In the genomic region with DNA sequence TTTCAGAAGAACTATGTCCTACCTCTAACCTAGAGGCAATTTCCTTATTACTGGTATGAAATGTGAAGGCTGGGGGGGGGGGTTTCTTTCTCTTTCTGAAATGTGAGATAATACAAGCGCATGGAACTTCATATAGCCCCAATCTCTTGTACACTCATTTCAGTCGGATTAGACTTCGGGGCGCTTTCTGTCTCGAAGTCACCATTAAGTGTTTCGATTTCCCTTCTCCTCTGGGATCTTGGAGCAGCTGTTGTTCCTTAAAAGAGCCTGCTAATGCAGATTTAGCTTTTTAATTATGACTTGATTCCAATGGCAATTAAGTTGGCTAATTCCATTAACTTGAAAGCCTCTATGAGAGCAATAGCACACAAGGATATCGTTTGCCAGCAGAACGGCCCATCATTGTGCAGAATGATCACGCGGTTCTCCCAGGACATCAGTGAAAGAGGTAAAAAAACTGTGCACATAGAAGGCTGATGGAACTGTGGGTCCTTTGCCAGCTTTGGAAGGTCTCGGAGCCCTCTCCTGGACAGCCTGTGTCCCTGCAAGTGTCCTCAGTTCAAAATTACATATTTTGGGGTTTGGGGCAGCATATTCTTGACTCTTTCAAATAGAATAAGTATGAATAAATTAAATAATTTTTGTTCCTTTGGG, we compare ENCODE assay signal across 11 mouse cellular contexts. TPM values are rescaled to one million over a fixed set of nuclear protein-coding genes. Genes with fewer than 3 reads are reported as not detected.
A peak's percentile ranks its signal among the peaks of the same experiment; 100 is the strongest.
DNase-seq lines count a peak whose midpoint lies in the region; TF ChIP-seq lines count a peak whose summit lies in the region.
"Had no signal": no experiment of that assay in that cellular context is flagged by ENCODE, and none has a peak within 500 bp of the region (broad histone marks: within the 10 kb centered on the region; RNA-seq: fewer than 3 reads in every experiment).

No protein-coding gene starts in this region.

- DNase-seq in heart, adult 2 months: no peak
- no peak for DNase-seq in heart, adult 9 months (ENCODE audit: low spot score in 2 of 2)
- DNase-seq in lung, postnatal 10 days: peak; percentile 22
- DNase-seq in lung, postnatal 25 days (ENCODE audit: low spot score): no peak
- peak; percentile 72 for DNase-seq in brain, embryonic 14.5 days (ENCODE audit: low read depth)
- DNase-seq in skeletal muscle tissue, adult 2 months (ENCODE audit: low read depth, low spot score): peak; percentile 28
- DNase-seq in left cerebral cortex, postnatal 36 days (ENCODE audit: low spot score in 2 of 2): no peak

- H3K27ac ChIP-seq in heart, adult 2 months: no peak overlapping the region
- H3K27ac ChIP-seq: limb, embryonic 15.5 days; stomach, embryonic 15.5 days had no signal

- no peak for TF ChIP-seq POLR2A in heart, adult 2 months (IDR thresholded peaks at IDR 0.05; ENCODE audit: insufficient read depth, low read depth, low read length)
- no peak for TF ChIP-seq POLR2A in brain, embryonic 14.5 days (IDR thresholded peaks at IDR 0.05; ENCODE audit: borderline replicate concordance, extremely low read depth, insufficient read depth, insufficient read length, poor library complexity, severe bottlenecking)

- H3K4me1 ChIP-seq in heart, adult 2 months (ENCODE audit: control insufficient read depth, insufficient read depth, low read length): no peaks in the 10 kb centered on the region
- H3K4me1 ChIP-seq: stomach, embryonic 15.5 days had no signal

- H3K79me2 ChIP-seq in heart, adult 2 months (replicated peaks; ENCODE audit: control insufficient read depth, insufficient read depth, low read length): no peaks in the 10 kb centered on the region

- H3K4me3 ChIP-seq in heart, adult 2 months: no peak overlapping the region
- H3K4me3 ChIP-seq: limb, embryonic 15.5 days; stomach, embryonic 15.5 days had no signal

- TF ChIP-seq CTCF in heart, adult 2 months (IDR thresholded peaks at IDR 0.05): peak; percentile 66
- TF ChIP-seq CTCF in brain, embryonic 14.5 days (IDR thresholded peaks at IDR 0.05; ENCODE audit: borderline replicate concordance, extremely low read depth, insufficient read depth, insufficient read length): peak; percentile 61

- intact Hi-C loops in heart, adult 2 months (cut with DNase I): no loop called here
- intact Hi-C loops in left cerebral cortex, postnatal 36 days (cut with DNase I): no loop called here

- H3K27me3 ChIP-seq in heart, adult 2 months (ENCODE audit: control insufficient read depth, insufficient read depth, low read length): no peaks in the 10 kb centered on the region
- H3K27me3 ChIP-seq: limb, embryonic 15.5 days; stomach, embryonic 15.5 days had no signal

- no peak for TF ChIP-seq EP300 in heart, adult 2 months (IDR thresholded peaks at IDR 0.05; ENCODE audit: insufficient read depth, low read depth, low read length)

- 70% methylated on average over 11 of the region's 11 CpGs for WGBS in heart, adult 2 months

- H3K36me3 ChIP-seq in heart, adult 2 months (ENCODE audit: control insufficient read depth, insufficient read depth, low read length): no peaks in the 10 kb centered on the region
- H3K36me3 ChIP-seq: limb, embryonic 15.5 days; stomach, embryonic 15.5 days had no signal

- H3K9ac ChIP-seq in heart, adult 2 months (ENCODE audit: low read depth, low read length): no peak overlapping the region
- H3K9ac ChIP-seq: limb, embryonic 15.5 days; stomach, embryonic 15.5 days had no signal

RNA-seq across cellular contexts. Expression of a gene that starts 22.4 kb away (rescaled TPM):
- 10 to 100 TPM; 14.2 to 17.6 TPM for total RNA-seq in heart, adult 2 months (2021)
- polyA plus RNA-seq in heart, adult 2 months (2012; rRNA removed): 19.6 and 35.9 TPM in 2 replicates
- 0.11 and 0.44 TPM in 2 replicates for polyA plus RNA-seq in brain, embryonic 14.5 days (2012; rRNA removed)
- 1 to 10 TPM; 9.1 to 9.6 TPM for total RNA-seq in left cerebral cortex, postnatal 36 days (2021)
- total RNA-seq: neutrophil, adult 5-6 weeks had no signal
- polyA plus RNA-seq: intestine, embryonic 14.5 days had no signal

RNA-seq across cellular contexts. Expression of a gene that starts 22.7 kb away (rescaled TPM):
- total RNA-seq in heart, adult 2 months (2021): 10 to 100 TPM; 18.0 to 20.4 TPM
- polyA plus RNA-seq in heart, adult 2 months (2012; rRNA removed): 8.3 and 14.8 TPM in 2 replicates
- polyA plus RNA-seq in brain, embryonic 14.5 days (2012; rRNA removed): 9.5 and 14.2 TPM in 2 replicates
- 10 to 100 TPM; 22.9 to 23.8 TPM for total RNA-seq in left cerebral cortex, postnatal 36 days (2021)

Comparison
In these comparisons a context has a peak if more than half of its experiments do, and no peak if none do; other contexts are left out.
1. DNase-seq: peak in lung, postnatal 10 days (single experiment), brain, embryonic 14.5 days (single experiment) and skeletal muscle tissue, adult 2 months (single experiment); none in heart, adult 2 months (0 of 2), heart, adult 9 months (0 of 2), lung, postnatal 25 days (single experiment) and left cerebral cortex, postnatal 36 days (0 of 2).